Mouse (Mus musculus) spleen, adult 12 weeks (tissue): ENCODE measurements around the gene Tmem243.
"Not testable (repeated sequence)": the region's sequence is repeated elsewhere in the genome, so short reads cannot be mapped to it uniquely, and the experiment has no call there.

Experiments
- DNase-seq: peaks from one replicate; pipeline ENCODE4 v3.0.0; 2022; ENCODE audit warnings: low spot score

The Tmem243 gene

GRCm38 (mm10) chr5:9107296-9108089 lies 7.0 kb downstream of the Tmem243 start:
- no peak for DNase-seq

GRCm38 (mm10) chr5:9108490-9108889 lies 8.0 kb downstream of the Tmem243 start:
- DNase-seq = no peak

- no peak for DNase-seq
Observed at GRCm38 (mm10) chr5:9109582-9109981, 9.1 kb downstream of the Tmem243 start.

GRCm38 (mm10) chr5:9111285-9111684 lies 10.8 kb downstream of the Tmem243 start:
- no peak for DNase-seq

DNA sequence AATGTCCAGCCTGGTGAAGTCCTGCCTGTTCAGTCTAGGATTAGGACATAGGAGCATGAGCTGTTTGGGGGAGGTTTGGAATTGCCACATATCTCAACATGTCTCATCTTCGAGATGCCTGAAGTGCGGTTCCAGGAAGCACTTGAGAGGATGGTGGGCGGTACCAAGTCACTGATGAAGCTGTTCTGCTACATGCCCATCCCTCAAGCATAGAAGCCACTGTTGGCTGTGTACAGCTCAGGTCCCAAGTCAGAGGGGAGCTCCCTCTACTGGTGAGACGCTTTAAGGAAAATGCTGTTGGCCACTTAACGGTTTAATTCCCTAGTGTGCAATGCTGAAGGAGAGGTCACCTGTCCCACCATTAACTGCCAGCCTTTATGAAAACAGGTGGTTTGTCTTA lies 11.3 kb downstream of the Tmem243 start:
- peak; percentile 31 for DNase-seq

- DNase-seq = no peak
Observed at GRCm38 (mm10) chr5:9114162-9114561, 13.7 kb downstream of the Tmem243 start.

GRCm38 (mm10) chr5:9124134-9124533 lies 23.7 kb downstream of the Tmem243 start:
- DNase-seq = no peak

DNA sequence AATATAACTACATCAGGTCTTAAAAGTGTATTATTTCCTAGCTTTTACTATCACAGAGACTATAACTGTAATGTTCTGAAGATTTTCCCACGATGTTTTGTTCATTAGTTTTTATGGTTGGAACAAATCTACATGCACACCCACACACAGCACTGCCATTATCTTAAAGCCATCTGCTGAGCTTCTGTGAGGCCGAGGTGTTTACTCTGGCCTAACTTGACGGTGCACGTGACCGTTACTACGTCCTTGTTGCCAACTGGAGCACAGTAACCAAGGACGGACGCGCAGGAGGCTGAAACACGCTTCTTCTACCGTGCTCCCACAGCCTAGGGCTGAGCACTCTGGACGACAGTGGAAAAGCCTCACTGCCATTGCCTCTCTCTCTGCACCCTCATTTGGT lies 28.1 kb downstream of the Tmem243 start:
- DNase-seq = no peak

- no peak for DNase-seq
Observed at GRCm38 (mm10) chr5:9131786-9132185, 31.3 kb downstream of the Tmem243 start.

- DNase-seq = no peak
Observed at GRCm38 (mm10) chr5:9135588-9135987, 35.1 kb downstream of the Tmem243 start.

- no peak for DNase-seq
Observed at GRCm38 (mm10) chr5:9140724-9141123, 40.3 kb downstream of the Tmem243 start.

DNA sequence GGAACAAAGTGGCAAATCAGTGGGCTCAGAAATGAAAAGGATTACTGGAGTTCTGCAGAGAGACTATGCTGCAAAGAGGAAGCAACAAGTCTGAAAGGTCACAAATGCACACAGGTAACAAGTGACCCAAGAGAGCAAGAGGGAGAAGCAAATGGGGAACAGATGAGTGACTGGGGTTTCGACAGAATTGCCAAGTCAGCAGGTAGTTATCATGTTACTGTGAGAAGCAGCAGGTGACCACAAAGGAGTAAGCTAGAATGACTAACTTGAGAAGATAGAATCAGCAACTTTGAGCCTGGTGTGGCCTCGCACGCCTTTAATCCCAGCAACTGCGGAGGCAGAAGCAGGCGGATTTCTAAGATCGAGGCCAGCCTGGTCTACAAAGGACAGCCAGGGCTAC lies 41.9 kb downstream of the Tmem243 start:
- no peak for DNase-seq

- no peak for DNase-seq
Observed at GRCm38 (mm10) chr5:9149273-9149850, 48.9 kb downstream of the Tmem243 start.

DNA sequence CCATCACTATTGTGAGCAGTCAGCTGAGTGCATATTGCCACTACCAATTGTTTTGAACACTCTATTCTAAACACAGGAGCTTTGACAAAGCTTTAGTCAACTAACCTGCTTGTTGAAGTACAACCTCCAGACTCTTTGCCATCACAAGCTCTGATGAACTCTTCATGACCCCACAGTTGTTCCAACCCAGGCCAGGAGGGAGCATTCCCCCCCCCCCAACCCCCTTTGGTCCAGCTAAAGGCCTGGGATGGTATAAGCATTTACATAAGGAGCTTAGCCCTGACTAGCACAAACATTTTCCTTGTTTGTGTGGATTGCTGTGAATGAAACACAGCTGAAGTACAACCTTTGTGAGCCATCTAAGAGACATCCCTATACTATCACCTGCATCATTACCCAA lies 56.3 kb downstream of the Tmem243 start:
- DNase-seq = no peak

GRCm38 (mm10) chr5:9157336-9157735 lies 56.9 kb downstream of the Tmem243 start:
- no peak for DNase-seq

- no peak for DNase-seq
Observed at GRCm38 (mm10) chr5:9160831-9161455, 60.5 kb downstream of the Tmem243 start.

GRCm38 (mm10) chr5:9161456-9162041 lies 61.1 kb downstream of the Tmem243 start, which contains the start of gene Dmtf1:
Dmtf1 (minus strand) TSS chr5:9161776.
- DNase-seq = peak; percentile 78

DNA sequence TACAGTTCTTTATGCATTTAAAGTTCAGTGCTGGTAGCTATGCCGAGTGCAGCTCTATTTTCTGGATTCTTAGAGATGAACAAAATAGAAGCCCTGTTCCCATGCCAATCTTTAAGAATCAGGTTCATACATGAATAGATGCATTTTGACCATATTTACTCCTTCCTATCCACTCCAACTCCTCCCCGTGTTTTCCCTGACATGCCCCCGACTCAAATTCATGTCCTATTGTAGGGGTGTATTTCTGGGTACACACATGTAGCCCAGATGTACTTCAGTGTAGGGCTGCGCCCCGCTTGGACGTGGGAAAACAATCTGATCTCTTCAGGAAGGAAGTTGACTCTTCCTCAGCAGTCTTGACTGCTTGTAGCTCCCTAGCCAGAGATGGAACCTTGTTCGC lies 61.6 kb downstream of the Tmem243 start:
- no peak for DNase-seq

DNA sequence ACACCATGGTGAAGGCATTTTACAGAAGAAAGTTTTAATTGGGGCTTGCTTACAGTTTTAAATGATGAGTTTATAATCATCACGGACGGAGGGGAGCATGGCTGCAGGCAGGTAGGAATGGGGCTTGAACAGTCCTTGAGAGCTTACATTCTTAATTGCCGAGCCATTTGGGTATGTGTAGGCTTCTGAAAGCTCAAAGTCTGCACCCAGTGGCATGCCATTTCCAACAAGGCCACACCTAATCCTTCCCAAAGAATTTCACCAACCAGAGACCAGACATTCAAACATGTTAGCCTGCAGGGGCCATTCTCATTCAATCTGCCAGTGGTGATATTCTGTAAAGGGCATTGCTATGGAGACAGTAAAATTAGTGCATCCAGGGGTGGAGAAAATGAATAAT lies 62.9 kb downstream of the Tmem243 start:
- DNase-seq = no peak

- not testable (repeated sequence) for DNase-seq
Observed at GRCm38 (mm10) chr5:9165151-9165550, 64.7 kb downstream of the Tmem243 start.

DNA sequence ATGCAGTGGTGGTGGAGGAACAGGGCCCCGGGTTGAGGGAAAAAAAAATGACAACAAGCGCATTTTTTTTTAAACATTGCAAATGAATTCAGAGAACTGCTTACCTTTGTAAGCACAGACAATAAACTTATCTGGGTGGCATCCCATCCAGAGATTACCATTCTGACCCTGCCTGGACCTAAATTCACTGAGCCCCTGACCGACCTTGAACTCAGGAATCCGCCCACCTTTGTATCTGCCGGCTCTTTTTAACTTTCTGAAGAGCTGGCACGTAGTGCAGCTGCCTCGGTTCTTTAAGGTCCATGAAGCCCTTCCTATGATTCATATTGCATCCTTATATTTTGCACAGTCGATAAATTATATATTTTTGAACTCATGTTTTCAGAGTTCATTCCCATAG lies 65.9 kb downstream of the Tmem243 start:
- no peak for DNase-seq

- not testable (repeated sequence) for DNase-seq
Observed at GRCm38 (mm10) chr5:9169328-9170005, 69.0 kb downstream of the Tmem243 start.
